Mouse (Mus musculus): Measurements from ENCODE around the gene Smg7. TPM values are rescaled to one million over a fixed set of nuclear protein-coding genes. Genes with fewer than 3 reads are reported as not detected.
"Not testable (repeated sequence)": the region's sequence is repeated elsewhere in the genome, so short reads cannot be mapped to it uniquely, and the experiment has no call there.

Smg7 gene
- total and polyA plus RNA-seq, 2 experiments from 2014 or later = 26.9 to 65.0 TPM

GRCm38 (mm10) chr1:152901419-152901764, 1.1 kb downstream of the Smg7 start:
- ATAC-seq (no peak), DNase-seq (ENCODE audit: low spot score) (no peak)
- no peak for TF ChIP-seq CTCF (IDR thresholded peaks at IDR 0.05; ENCODE audit: low read depth)
- Histone ChIP-seq H3K9ac (replicated peaks; ENCODE audit: low read length) (peak overlapping the region; percentile 97), H3K27ac (peak overlapping the region; percentile 100), H3K4me3 (ENCODE audit: low read length) (peak overlapping the region; percentile 98), H3K36me3 (ENCODE audit: insufficient read depth, low read length) (no peaks in the 10 kb centered on the region), H3K4me2 (ENCODE audit: low read depth, low read length) (peak overlapping the region; percentile 76), H3K4me1 (ENCODE audit: insufficient read depth, low read length) (peaks cover 6% of the 10 kb centered on the region), H3K9me3 (ENCODE audit: low read length) (no peaks in the 10 kb centered on the region), H3K27me3 (ENCODE audit: insufficient read depth, low read length) (no peaks in the 10 kb centered on the region)
- WGBS = 0% methylated on average over 6 of the region's 6 CpGs

- DNase-seq (ENCODE audit: low spot score); H3K4me3 ChIP-seq (ENCODE audit: low read length); H3K36me3 ChIP-seq (ENCODE audit: insufficient read depth, low read length); H3K4me2 ChIP-seq (ENCODE audit: low read depth, low read length); H3K27me3 ChIP-seq (ENCODE audit: insufficient read depth, low read length); H3K27ac ChIP-seq; H3K9me3 ChIP-seq (ENCODE audit: low read length); ATAC-seq; H3K4me1 ChIP-seq (ENCODE audit: insufficient read depth, low read length); H3K9ac ChIP-seq (replicated peaks; ENCODE audit: low read length): not testable (repeated sequence)
- 94% methylated on average over 3 of the region's 5 CpGs for WGBS
These were observed 14.4 kb downstream of the Smg7 start for GRCm38 (mm10) chr1:152888086-152888485.

GRCm38 (mm10) chr1:152871031-152871430, 31.4 kb downstream of the Smg7 start:
- WGBS = 80% methylated on average over 3 of the region's 3 CpGs
- no peak for TF ChIP-seq CTCF (IDR thresholded peaks at IDR 0.05; ENCODE audit: low read depth)

GRCm38 (mm10) chr1:152869901-152870300, 32.5 kb downstream of the Smg7 start:
- DNase-seq (ENCODE audit: low spot score) = no peak
- Histone ChIP-seq H3K27ac (no peak overlapping the region), H3K4me2 (ENCODE audit: low read depth, low read length) (no peak overlapping the region), H3K4me3 (ENCODE audit: low read length) (no peak overlapping the region), H3K9ac (replicated peaks; ENCODE audit: low read length) (no peak overlapping the region), H3K4me1 (ENCODE audit: insufficient read depth, low read length) (0 out of 2 replicates have a peak, but pooled peaks cover 4% of the 10 kb centered on the region), H3K27me3 (ENCODE audit: insufficient read depth, low read length) (no peaks in the 10 kb centered on the region), H3K36me3 (ENCODE audit: insufficient read depth, low read length) (peaks cover 13% of the 10 kb centered on the region; the same call in 1 of the 2 replicates), H3K9me3 (ENCODE audit: low read length) (no peaks in the 10 kb centered on the region)
- TF ChIP-seq CTCF (IDR thresholded peaks at IDR 0.05; ENCODE audit: low read depth) = no peak
- 90% methylated on average over 6 of the region's 6 CpGs for WGBS
- no peak for ATAC-seq

More at GRCm38 (mm10) chr1:152871031-152871430, 31.4 kb downstream of the Smg7 start:
- Histone ChIP-seq H3K27ac (no peak overlapping the region), H3K4me3 (ENCODE audit: low read length) (no peak overlapping the region), H3K36me3 (ENCODE audit: insufficient read depth, low read length) (peaks cover 13% of the 10 kb centered on the region; the same call in 1 of the 2 replicates), H3K4me2 (ENCODE audit: low read depth, low read length) (no peak overlapping the region), H3K9ac (replicated peaks; ENCODE audit: low read length) (no peak overlapping the region), H3K9me3 (ENCODE audit: low read length) (no peaks in the 10 kb centered on the region), H3K27me3 (ENCODE audit: insufficient read depth, low read length) (no peaks in the 10 kb centered on the region), H3K4me1 (ENCODE audit: insufficient read depth, low read length) (0 out of 2 replicates have a peak, but pooled peaks cover 4% of the 10 kb centered on the region)
- ATAC-seq = no peak
- no peak for DNase-seq (ENCODE audit: low spot score)

- 93% methylated on average over 2 of the region's 2 CpGs for WGBS
- Histone ChIP-seq H3K4me2 (ENCODE audit: low read depth, low read length) (no peak overlapping the region), H3K27ac (no peak overlapping the region), H3K9ac (replicated peaks; ENCODE audit: low read length) (no peak overlapping the region), H3K36me3 (ENCODE audit: insufficient read depth, low read length) (peaks cover 62% of the 10 kb centered on the region), H3K27me3 (ENCODE audit: insufficient read depth, low read length) (no peaks in the 10 kb centered on the region), H3K4me3 (ENCODE audit: low read length) (no peak overlapping the region), H3K4me1 (ENCODE audit: insufficient read depth, low read length) (no peaks in the 10 kb centered on the region), H3K9me3 (ENCODE audit: low read length) (no peaks in the 10 kb centered on the region)
- no peak for DNase-seq (ENCODE audit: low spot score)
- ATAC-seq = no peak
- no peak for TF ChIP-seq CTCF (IDR thresholded peaks at IDR 0.05; ENCODE audit: low read depth)
These were observed 55.6 kb downstream of the Smg7 start for GRCm38 (mm10) chr1:152846856-152847255.

GRCm38 (mm10) chr1:152845211-152845730, 57.2 kb downstream of the Smg7 start:
- no peak for DNase-seq (ENCODE audit: low spot score)

GRCm38 (mm10) chr1:152844634-152845033, 57.8 kb downstream of the Smg7 start:
- Histone ChIP-seq H3K27me3 (ENCODE audit: insufficient read depth, low read length) (no peaks in the 10 kb centered on the region), H3K36me3 (ENCODE audit: insufficient read depth, low read length) (peaks cover 72% of the 10 kb centered on the region), H3K9ac (replicated peaks; ENCODE audit: low read length) (no peak overlapping the region), H3K4me2 (ENCODE audit: low read depth, low read length) (no peak overlapping the region), H3K4me3 (ENCODE audit: low read length) (no peak overlapping the region), H3K4me1 (ENCODE audit: insufficient read depth, low read length) (no peaks in the 10 kb centered on the region), H3K27ac (no peak overlapping the region), H3K9me3 (ENCODE audit: low read length) (no peaks in the 10 kb centered on the region)
- WGBS = 89% methylated on average over 1 of the region's 1 CpGs
- DNase-seq (ENCODE audit: low spot score) = no peak
- ATAC-seq = no peak
- TF ChIP-seq CTCF (IDR thresholded peaks at IDR 0.05; ENCODE audit: low read depth) = no peak

More at GRCm38 (mm10) chr1:152845211-152845730, 57.2 kb downstream of the Smg7 start:
- TF ChIP-seq CTCF (IDR thresholded peaks at IDR 0.05; ENCODE audit: low read depth) = no peak
- H3K4me3 ChIP-seq (ENCODE audit: low read length) = no peak overlapping the region
- no peak overlapping the region for H3K27ac ChIP-seq
- no peaks in the 10 kb centered on the region for H3K4me1 ChIP-seq (ENCODE audit: insufficient read depth, low read length)
- H3K4me2 ChIP-seq (ENCODE audit: low read depth, low read length) = no peak overlapping the region
- no peaks in the 10 kb centered on the region for H3K27me3 ChIP-seq (ENCODE audit: insufficient read depth, low read length)
- no peak overlapping the region for H3K9ac ChIP-seq (replicated peaks; ENCODE audit: low read length)
- H3K9me3 ChIP-seq (ENCODE audit: low read length) = no peaks in the 10 kb centered on the region
- WGBS = 77% methylated on average over 3 of the region's 3 CpGs
- H3K36me3 ChIP-seq (ENCODE audit: insufficient read depth, low read length) = peaks cover 67% of the 10 kb centered on the region
- no peak for ATAC-seq
